Mouse (Mus musculus): Measurements from ENCODE around the gene Scml4.

DNA sequence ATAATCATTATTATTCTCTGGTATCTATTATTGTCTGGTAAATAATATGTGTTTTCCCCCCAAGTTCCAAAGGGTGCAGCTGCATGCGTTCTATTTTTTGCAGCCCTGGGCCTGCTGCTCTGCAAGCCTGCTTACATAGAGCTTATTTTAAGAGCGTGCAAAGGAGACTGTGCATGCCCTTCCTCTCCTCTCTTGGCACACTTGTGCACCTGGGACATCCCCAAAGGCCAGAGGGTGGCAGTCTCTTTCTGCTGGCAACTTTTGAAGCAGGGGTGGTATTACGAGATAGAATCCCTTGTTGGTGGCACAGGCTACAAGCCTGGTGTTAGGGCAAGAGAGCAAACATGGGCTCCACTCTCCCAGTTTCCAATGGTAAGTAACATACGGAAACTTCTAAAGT is 146.4 kb downstream of the Scml4 start:
- no peak for TF ChIP-seq CTCF (IDR thresholded peaks at IDR 0.05; ENCODE audit: control insufficient read depth, insufficient read depth, insufficient replicate concordance, low read depth, low read length)
- no peak for TF ChIP-seq POLR2A (IDR thresholded peaks at IDR 0.05; ENCODE audit: control insufficient read depth, low read depth, low read length)
